Mouse (Mus musculus) ES-E14 (cell line): ENCODE data around the gene Ctsh.

Experiments used
- HCFC1 ChIP-seq: IDR thresholded peaks from 2 replicates; pipeline ENCODE4 v1.6.1; 2012; ENCODE audit warnings: low read length, inconsistent platforms, borderline replicate concordance; ENCODE audit not compliant: insufficient read depth
- MAFK ChIP-seq: IDR thresholded peaks from 2 replicates; pipeline ENCODE4 v1.6.1; 2014; ENCODE audit warnings: mild to moderate bottlenecking, low read depth, low read length, inconsistent platforms; ENCODE audit not compliant: insufficient read depth
- ZC3H11A ChIP-seq: IDR thresholded peaks from 2 replicates; pipeline ENCODE4 v1.6.1; 2012; ENCODE audit warnings: low read depth, mild to moderate bottlenecking, inconsistent platforms, low read length, borderline replicate concordance

- no peak for TF ChIP-seq MAFK
- no peak for TF ChIP-seq ZC3H11A
- no peak for TF ChIP-seq HCFC1
Measured at GRCm38 (mm10) chr9:90122246-90122740, 68.3 kb downstream of the Ctsh start.
